Mouse (Mus musculus) liver, embryonic 15.5 days (tissue): ENCODE measurements around the gene 9230102O04Rik. TPM values are rescaled to one million over a fixed set of nuclear protein-coding genes. Genes with fewer than 3 reads are reported as not detected.
A peak's percentile ranks its signal among the peaks of the same experiment; 100 is the strongest.

ENCODE experiments used
- ATAC-seq: fragments of 200-750 bp; cut with Nextera tagmentation; 2 replicates; pipeline ENCODE4 v1.8.0; 2017; ENCODE audit warnings: moderate number of reproducible peaks, mild to moderate bottlenecking, moderate library complexity; ENCODE audit not compliant: insufficient read depth
- H3K27ac ChIP-seq: fragments of 300-500 bp; sonication (generic); replicated peaks from 2 replicates; pipeline ENCODE4 v1.5.1; 2015; ENCODE audit warnings: mild to moderate bottlenecking, inconsistent platforms
- H3K27me3 ChIP-seq: fragments of 300-500 bp; sonication (generic); 2 replicates; pipeline ENCODE4 v1.6.1; 2015; ENCODE audit warnings: mild to moderate bottlenecking, inconsistent platforms
- H3K36me3 ChIP-seq: fragments of 300-500 bp; sonication (generic); replicated peaks from 2 replicates; pipeline ENCODE4 v1.6.1; 2015; ENCODE audit warnings: moderate library complexity, mild to moderate bottlenecking, inconsistent platforms
- H3K4me1 ChIP-seq: fragments of 300-500 bp; sonication (generic); replicated peaks from 2 replicates; pipeline ENCODE4 v1.6.1; 2015; ENCODE audit warnings: inconsistent platforms
- H3K4me2 ChIP-seq: fragments of 300-500 bp; sonication (generic); 2 replicates; pipeline ENCODE4 v1.6.1; 2015; ENCODE audit warnings: moderate library complexity, mild to moderate bottlenecking, inconsistent platforms
- H3K4me3 ChIP-seq: fragments of 300-500 bp; sonication (generic); replicated peaks from 2 replicates; pipeline ENCODE4 v1.5.1; 2015; ENCODE audit warnings: mild to moderate bottlenecking, inconsistent platforms
- H3K9ac ChIP-seq: fragments of 300-500 bp; sonication (generic); 2 replicates; pipeline ENCODE4 v1.6.1; 2015; ENCODE audit warnings: moderate library complexity, mild to moderate bottlenecking, inconsistent platforms
- H3K9me3 ChIP-seq: fragments of 300-500 bp; sonication (generic); replicated peaks from 2 replicates; pipeline ENCODE4 v1.6.1; 2016; ENCODE audit warnings: inconsistent platforms
- WGBS: fragments of 180-500 bp; shearing (Covaris S2); methylation state at CpG from one replicate; pipeline ENCODE4 v1.1.7; 2015; ENCODE audit warnings: mixed read lengths; ENCODE audit not compliant: insufficient replicate concordance; 5-methylcytosine and 5-hydroxymethylcytosine counted together
- polyA plus RNA-seq: library from polyadenylated mRNA; unstranded; fragments of >200 nt; fragmentation: Nextera tagmentation; extraction: Ambion mirVana; gene quantifications from 2 replicates; pipeline ENCODE4 v1.2.1, GENCODE M21; 2015

The 9230102O04Rik gene
- polyA plus RNA-seq = not detected in 2 replicates

GRCm38 (mm10) chr2:9888913-9889650, at the start of gene 9230102O04Rik:
Gene 9230102O04Rik, minus strand, starts transcription at chr2:9889540.
- ATAC-seq = peak; percentile 63; the same call in 1 of the 2 replicates
- Histone ChIP-seq H3K27ac (no peak within 1 kb of the TSS), H3K4me2 (peak within 1 kb of the TSS; percentile 62), H3K9me3 (no peaks in the 10 kb centered on the region), H3K27me3 (peaks cover 97% of the 10 kb centered on the region), H3K4me3 (peak within 1 kb of the TSS; percentile 33), H3K4me1 (peaks cover 14% of the 10 kb centered on the region; the same call in 1 of the 2 replicates), H3K9ac (no peak within 1 kb of the TSS), H3K36me3 (no peaks in the 10 kb centered on the region)
- under 1% methylated on average over 30 of the region's 30 CpGs for WGBS

- Histone ChIP-seq H3K4me3 (no peak overlapping the region), H3K9ac (no peak overlapping the region), H3K27me3 (no peaks in the 10 kb centered on the region), H3K9me3 (no peaks in the 10 kb centered on the region), H3K4me2 (no peak overlapping the region), H3K36me3 (no peaks in the 10 kb centered on the region), H3K4me1 (no peaks in the 10 kb centered on the region), H3K27ac (no peak overlapping the region)
- WGBS = 50% methylated on average over 1 of the region's 1 CpGs
- no peak for ATAC-seq
These were observed 46.6 kb upstream of the 9230102O04Rik start for GRCm38 (mm10) chr2:9935965-9936364.

GRCm38 (mm10) chr2:9926905-9927283, 37.6 kb upstream of the 9230102O04Rik start:
- H3K9me3 ChIP-seq = no peaks in the 10 kb centered on the region
- H3K9ac ChIP-seq = no peak overlapping the region
- H3K4me2 ChIP-seq = no peak overlapping the region
- no peaks in the 10 kb centered on the region for H3K4me1 ChIP-seq
- H3K36me3 ChIP-seq = 0 out of 2 replicates have a peak, but pooled peaks cover 3% of the 10 kb centered on the region
- H3K4me3 ChIP-seq = no peak overlapping the region
- 66% methylated on average over 4 of the region's 4 CpGs for WGBS
- H3K27me3 ChIP-seq = no peaks in the 10 kb centered on the region
- no peak overlapping the region for H3K27ac ChIP-seq
- no peak for ATAC-seq

GRCm38 (mm10) chr2:9926194-9926904, 37.0 kb upstream of the 9230102O04Rik start:
- Histone ChIP-seq H3K9me3 (no peaks in the 10 kb centered on the region), H3K9ac (no peak overlapping the region), H3K4me1 (no peaks in the 10 kb centered on the region), H3K4me3 (no peak overlapping the region), H3K4me2 (peak overlapping the region; percentile 38; the same call in 1 of the 2 replicates), H3K27ac (peak overlapping the region; percentile 48; the same call in 1 of the 2 replicates), H3K27me3 (no peaks in the 10 kb centered on the region), H3K36me3 (0 out of 2 replicates have a peak, but pooled peaks cover 3% of the 10 kb centered on the region)
- ATAC-seq = peak; percentile 65
- WGBS = 30% methylated on average over 7 of the region's 7 CpGs

GRCm38 (mm10) chr2:9918691-9919471, 29.5 kb upstream of the 9230102O04Rik start:
- Histone ChIP-seq H3K9ac (no peak overlapping the region), H3K36me3 (peaks cover 20% of the 10 kb centered on the region), H3K4me3 (no peak overlapping the region), H3K4me1 (no peaks in the 10 kb centered on the region), H3K27me3 (no peaks in the 10 kb centered on the region), H3K9me3 (no peaks in the 10 kb centered on the region), H3K27ac (peak overlapping the region; percentile 55; the same call in 1 of the 2 replicates), H3K4me2 (no peak overlapping the region; the same call in 1 of the 2 replicates)
- peak; percentile 79 for ATAC-seq
- WGBS = 69% methylated on average over 17 of the region's 17 CpGs

- WGBS = 82% methylated on average over 9 of the region's 9 CpGs
- Histone ChIP-seq H3K4me3 (no peak overlapping the region), H3K9ac (no peak overlapping the region), H3K4me2 (no peak overlapping the region), H3K36me3 (peaks cover 20% of the 10 kb centered on the region), H3K4me1 (no peaks in the 10 kb centered on the region), H3K27me3 (no peaks in the 10 kb centered on the region), H3K9me3 (no peaks in the 10 kb centered on the region), H3K27ac (no peak overlapping the region)
- ATAC-seq = no peak
These were observed 28.3 kb upstream of the 9230102O04Rik start for GRCm38 (mm10) chr2:9917602-9918001.

GRCm38 (mm10) chr2:9905995-9906394, 16.7 kb upstream of the 9230102O04Rik start:
- no peaks in the 10 kb centered on the region for H3K36me3 ChIP-seq
- H3K4me2 ChIP-seq = peak overlapping the region; percentile 50
- no peak overlapping the region for H3K9ac ChIP-seq
- H3K4me1 ChIP-seq = 0 out of 2 replicates have a peak, but pooled peaks cover 4% of the 10 kb centered on the region
- 2% methylated on average over 11 of the region's 11 CpGs for WGBS
- peaks cover 8% of the 10 kb centered on the region for H3K27me3 ChIP-seq
- no peak overlapping the region for H3K27ac ChIP-seq
- peak; percentile 37; the same call in 1 of the 2 replicates for ATAC-seq
- H3K4me3 ChIP-seq = peak overlapping the region; percentile 18; the same call in 1 of the 2 replicates
- H3K9me3 ChIP-seq = no peaks in the 10 kb centered on the region

- ATAC-seq = no peak
- WGBS = 41% methylated on average over 14 of the region's 14 CpGs
- H3K27ac ChIP-seq = no peak overlapping the region
These were observed 14.7 kb upstream of the 9230102O04Rik start for GRCm38 (mm10) chr2:9903854-9904560.

GRCm38 (mm10) chr2:9897846-9898245, 8.5 kb upstream of the 9230102O04Rik start:
- Histone ChIP-seq H3K36me3 (no peaks in the 10 kb centered on the region), H3K9me3 (no peaks in the 10 kb centered on the region), H3K4me1 (peaks cover 3% of the 10 kb centered on the region; the same call in 1 of the 2 replicates), H3K27me3 (peaks cover 78% of the 10 kb centered on the region), H3K4me2 (no peak overlapping the region), H3K4me3 (no peak overlapping the region), H3K9ac (no peak overlapping the region), H3K27ac (no peak overlapping the region)
- WGBS = 18% methylated on average over 8 of the region's 8 CpGs
- no peak for ATAC-seq

More at GRCm38 (mm10) chr2:9903854-9904560, 14.7 kb upstream of the 9230102O04Rik start:
- H3K4me3 ChIP-seq = no peak overlapping the region
- 0 out of 2 replicates have a peak, but pooled peaks cover 4% of the 10 kb centered on the region for H3K4me1 ChIP-seq
- H3K27me3 ChIP-seq = peaks cover 20% of the 10 kb centered on the region
- H3K36me3 ChIP-seq = no peaks in the 10 kb centered on the region
- no peak overlapping the region for H3K4me2 ChIP-seq
- H3K9me3 ChIP-seq = no peaks in the 10 kb centered on the region
- no peak overlapping the region for H3K9ac ChIP-seq

- WGBS = 2% methylated on average over 22 of the region's 22 CpGs
- Histone ChIP-seq H3K9ac (no peak overlapping the region), H3K4me3 (no peak overlapping the region), H3K4me1 (peaks cover 3% of the 10 kb centered on the region; the same call in 1 of the 2 replicates), H3K9me3 (no peaks in the 10 kb centered on the region), H3K4me2 (no peak overlapping the region), H3K27ac (no peak overlapping the region), H3K36me3 (no peaks in the 10 kb centered on the region), H3K27me3 (peaks cover 89% of the 10 kb centered on the region)
- no peak for ATAC-seq
These were observed 6.9 kb upstream of the 9230102O04Rik start for GRCm38 (mm10) chr2:9896097-9896770.
